Comparison of ENCODE assay signal across 7 mouse cellular contexts in the genomic region with DNA sequence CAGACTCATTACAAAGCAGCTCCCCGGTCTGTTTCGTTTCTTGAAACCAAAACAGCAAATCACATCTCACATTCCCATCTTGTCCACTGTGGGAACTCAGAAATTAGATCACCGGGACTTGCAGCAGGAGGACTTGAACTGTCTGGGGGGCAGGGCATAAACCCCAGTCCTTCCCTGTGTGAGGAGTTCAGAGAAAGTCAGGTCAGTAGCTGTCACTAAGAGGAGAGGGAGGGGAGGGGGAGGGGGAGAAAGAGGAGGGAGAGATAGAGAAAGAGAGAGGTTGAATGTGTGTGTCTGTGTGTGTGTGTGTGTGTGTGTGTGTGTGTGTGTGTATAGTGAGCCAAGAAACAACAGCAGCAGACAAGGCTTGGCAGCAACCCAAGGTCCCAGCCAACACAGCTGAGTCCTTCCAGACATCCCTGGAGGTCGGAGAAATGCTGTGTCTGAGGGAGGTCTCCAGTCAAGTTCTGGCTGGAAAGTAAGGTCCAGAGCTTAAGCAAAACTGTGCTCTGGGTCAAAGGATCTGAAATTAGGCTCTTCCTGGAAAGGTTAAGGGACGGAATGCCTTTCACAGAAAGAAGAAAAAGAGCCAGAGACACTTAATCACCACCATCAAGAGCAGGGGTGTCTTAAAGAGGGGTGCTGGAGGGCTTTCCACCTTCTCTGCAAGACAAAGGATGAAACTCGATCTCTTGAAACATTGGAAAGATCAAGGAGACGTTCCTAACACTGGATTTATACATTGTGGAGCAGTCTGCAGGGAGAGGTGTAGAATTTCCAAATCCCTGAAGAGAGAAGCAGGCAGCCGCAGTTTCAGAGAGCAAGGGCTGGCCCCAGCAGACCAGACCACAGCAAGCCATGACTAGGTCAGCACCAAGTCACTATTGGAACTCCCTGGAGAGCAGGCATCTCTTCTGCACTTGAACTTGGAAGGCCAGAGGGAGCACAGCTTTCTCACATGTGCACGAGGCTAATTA. TPM values are rescaled to one million over a fixed set of nuclear protein-coding genes. Genes with fewer than 3 reads are reported as not detected.
DNase-seq lines count a peak whose midpoint lies in the region; ATAC-seq and TF ChIP-seq lines count a peak whose summit lies in the region.

No protein-coding gene starts in this region.

- no peak overlapping the region for H3K9ac ChIP-seq in hindbrain, embryonic 15.5 days
- no peak overlapping the region for H3K9ac ChIP-seq in liver, embryonic 16.5 days (ENCODE audit: low read depth, low read length)

- DNase-seq in Muller cell, postnatal 12 days (ENCODE audit: inconsistent ontology term), result peak; percentile 73
- DNase-seq in adrenal gland, postnatal 36 days, result peak; percentile 78 to 81
- DNase-seq in gastrocnemius, adult 2 months, result peak; percentile 72
- peak; percentile 79 for DNase-seq in ovary, postnatal 36 days (ENCODE audit: low spot score)
- no peak for DNase-seq in layer of hippocampus, adult 9-11 months

- WGBS in hindbrain, embryonic 15.5 days, result 21% methylated on average over 9 of the region's 9 CpGs
- 38% methylated on average over 9 of the region's 9 CpGs for WGBS in liver, embryonic 16.5 days (ENCODE audit: insufficient replicate concordance)

- H3K27me3 ChIP-seq in hindbrain, embryonic 15.5 days, result no peaks in the 10 kb centered on the region
- H3K27me3 ChIP-seq in liver, embryonic 16.5 days (ENCODE audit: control insufficient read depth, insufficient read depth, low read depth, low read length), result no peaks in the 10 kb centered on the region

- ATAC-seq in hindbrain, embryonic 15.5 days (ENCODE audit: low FRiP score, low read depth), result peak; percentile 83
- ATAC-seq in liver, embryonic 16.5 days (ENCODE audit: low read depth), result 0 out of 2 replicates have a peak, but pooled peaks have one; percentile 19

- 0 out of 2 replicates have a peak overlapping the region, but pooled peaks have one; percentile 19 for H3K4me2 ChIP-seq in hindbrain, embryonic 15.5 days
- no peak overlapping the region for H3K4me2 ChIP-seq in liver, embryonic 16.5 days (ENCODE audit: low read depth, low read length)

- no peak overlapping the region for H3K4me3 ChIP-seq in gastrocnemius, adult 2 months
- H3K4me3 ChIP-seq in hindbrain, embryonic 15.5 days, result no peak overlapping the region
- H3K4me3 ChIP-seq in liver, embryonic 16.5 days (ENCODE audit: low read depth, low read length), result no peak overlapping the region

- H3K4me1 ChIP-seq in hindbrain, embryonic 15.5 days (replicated peaks), result peaks cover 8% of the 10 kb centered on the region
- no peaks in the 10 kb centered on the region; the same call in 1 of the 2 replicates for H3K4me1 ChIP-seq in liver, embryonic 16.5 days (ENCODE audit: control insufficient read depth, low read depth, low read length)

- H3K9me3 ChIP-seq in hindbrain, embryonic 15.5 days, result no peaks in the 10 kb centered on the region
- no peaks in the 10 kb centered on the region for H3K9me3 ChIP-seq in liver, embryonic 16.5 days (replicated peaks; ENCODE audit: control insufficient read depth, low read length)

- intact Hi-C loops in gastrocnemius, adult 2 months (cut with DNase I), result no loop called here

- H3K27ac ChIP-seq in gastrocnemius, adult 2 months, result no peak overlapping the region
- peak overlapping the region; percentile 20; the same call in 1 of the 2 replicates for H3K27ac ChIP-seq in hindbrain, embryonic 15.5 days (replicated peaks)
- H3K27ac ChIP-seq in liver, embryonic 16.5 days (ENCODE audit: low read length), result no peak overlapping the region

- no peaks in the 10 kb centered on the region for H3K36me3 ChIP-seq in hindbrain, embryonic 15.5 days
- H3K36me3 ChIP-seq in liver, embryonic 16.5 days (ENCODE audit: control insufficient read depth, insufficient read depth), result no peaks in the 10 kb centered on the region

- no peak for TF ChIP-seq CTCF in gastrocnemius, adult 2 months (IDR thresholded peaks at IDR 0.05)

RNA-seq across cellular contexts. Expression of a gene that starts 42.4 kb away (rescaled TPM):
- total RNA-seq in adrenal gland, postnatal 36 days (2021), result 1 to 10 TPM; 3.5 to 5.4 TPM
- total RNA-seq in gastrocnemius, adult 2 months (2021), result 1 to 10 TPM; 2.3 to 4.3 TPM
- polyA plus RNA-seq in hindbrain, embryonic 15.5 days (2015; fragmentation: Nextera tagmentation; extraction: Ambion mirVana), result 24.5 and 27.4 TPM in 2 replicates
- 1.4 and 1.5 TPM in 2 replicates for polyA plus RNA-seq in liver, embryonic 16.5 days (2015; fragmentation: Nextera tagmentation; extraction: Ambion mirVana)
